Mouse (Mus musculus) retina, postnatal 7 days (tissue): ENCODE results near the gene Ston1.

Experiments used
- DNase-seq: peaks from one replicate; pipeline ENCODE4 v3.0.0-alpha.2; 2012; ENCODE audit warnings: low read depth, low spot score

The Ston1 gene

DNA sequence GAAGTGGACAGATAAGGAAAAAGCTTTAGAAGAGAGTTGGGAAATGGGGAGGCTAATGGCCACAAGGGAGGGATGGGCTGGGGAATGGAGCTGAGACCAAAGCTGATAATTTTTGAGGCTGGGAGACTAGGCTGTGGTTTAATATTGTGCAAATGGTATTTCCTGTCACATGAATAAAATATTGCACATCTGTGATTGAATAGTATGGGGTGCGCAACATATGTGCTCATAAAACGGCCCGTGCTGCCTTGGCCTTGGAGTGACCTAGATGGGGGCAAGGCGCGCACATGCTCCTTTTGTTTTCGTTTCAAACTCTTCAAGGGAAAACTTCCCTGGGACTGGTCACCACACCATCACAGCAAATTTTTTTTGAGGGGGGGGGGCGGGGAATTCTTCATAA lies 28.4 kb downstream of the Ston1 start:
- DNase-seq: no peak

- no peak for DNase-seq
Observed at GRCm38 (mm10) chr17:88626347-88626811, 28.9 kb downstream of the Ston1 start.

GRCm38 (mm10) chr17:88627150-88627549 lies 29.7 kb downstream of the Ston1 start:
- no peak for DNase-seq

DNA sequence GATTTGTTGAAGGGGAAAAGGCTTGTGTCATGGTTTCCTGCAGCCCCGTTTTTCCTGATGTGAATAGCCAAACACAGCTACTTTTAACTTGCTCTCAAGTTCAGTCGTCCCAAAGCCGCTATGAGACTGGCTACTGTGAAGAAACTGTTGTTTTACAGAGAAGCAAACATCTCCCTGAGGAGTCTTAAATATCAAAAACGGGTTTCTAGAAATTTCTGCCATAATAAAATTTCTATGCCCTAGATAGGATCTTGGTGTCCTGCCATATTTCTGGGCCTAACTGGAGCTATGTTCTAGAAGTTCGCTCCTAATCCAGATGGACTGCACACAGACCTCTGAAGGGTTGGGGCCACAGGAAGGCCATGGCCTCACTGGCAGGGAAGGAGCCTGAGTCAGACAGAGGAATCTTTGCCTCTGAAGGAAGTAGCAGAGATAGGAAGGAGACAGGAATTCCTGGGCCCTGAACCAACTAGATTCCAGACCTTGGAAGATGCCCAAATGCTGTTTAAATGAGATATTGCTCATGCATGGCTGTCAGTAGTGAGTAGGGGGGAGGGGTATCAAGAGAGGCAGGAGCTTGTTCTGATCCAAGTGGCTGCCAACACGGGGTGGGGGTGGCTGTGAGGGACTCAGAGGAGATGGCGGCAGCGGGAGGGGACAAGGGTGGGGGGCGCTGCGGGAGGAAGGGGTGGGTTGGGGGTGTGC lies 31.3 kb downstream of the Ston1 start:
- no peak for DNase-seq

DNA sequence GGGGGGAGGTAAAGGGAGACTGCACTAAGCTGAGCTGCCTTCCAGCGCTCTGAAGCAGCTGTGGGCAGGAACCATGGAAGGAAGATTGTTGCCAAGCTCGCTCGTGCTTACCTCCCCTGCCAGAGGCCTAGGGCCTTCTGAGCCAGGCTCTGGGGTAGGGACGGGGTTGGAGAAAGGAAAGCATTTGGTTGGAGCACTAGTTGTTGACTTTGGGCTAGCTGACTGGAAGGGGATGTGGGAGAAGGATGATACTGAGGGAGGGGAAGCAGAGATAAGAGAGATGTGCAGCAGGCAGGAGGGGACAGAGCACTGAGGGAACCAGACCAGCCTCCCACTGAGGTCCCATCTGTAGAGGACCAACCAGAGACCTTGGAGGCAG lies 31.9 kb downstream of the Ston1 start:
- DNase-seq: no peak

- no peak for DNase-seq
Observed at GRCm38 (mm10) chr17:88629931-88630553, 32.6 kb downstream of the Ston1 start.

GRCm38 (mm10) chr17:88630554-88630948 lies 33.1 kb downstream of the Ston1 start:
- DNase-seq: no peak

DNA sequence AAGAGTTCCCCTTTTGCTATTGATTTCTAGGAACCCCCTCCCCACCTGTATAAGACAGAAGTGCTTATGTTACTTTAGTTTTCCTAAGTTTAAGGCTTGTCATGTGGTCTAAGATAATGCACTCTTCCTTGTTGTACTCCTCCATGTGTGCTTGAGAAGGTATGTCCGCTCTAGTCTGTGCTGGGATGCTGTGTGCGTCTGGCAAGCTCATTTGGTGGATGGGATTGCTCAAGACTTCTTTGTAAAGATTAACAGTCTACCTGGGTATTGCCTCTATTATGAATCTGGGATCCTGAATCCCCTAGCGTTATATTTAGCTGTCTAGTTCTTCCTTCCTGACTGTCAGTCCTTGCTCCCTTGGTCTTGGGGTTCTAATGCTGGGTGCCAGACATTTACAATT lies 35.1 kb downstream of the Ston1 start:
- no peak for DNase-seq

DNA sequence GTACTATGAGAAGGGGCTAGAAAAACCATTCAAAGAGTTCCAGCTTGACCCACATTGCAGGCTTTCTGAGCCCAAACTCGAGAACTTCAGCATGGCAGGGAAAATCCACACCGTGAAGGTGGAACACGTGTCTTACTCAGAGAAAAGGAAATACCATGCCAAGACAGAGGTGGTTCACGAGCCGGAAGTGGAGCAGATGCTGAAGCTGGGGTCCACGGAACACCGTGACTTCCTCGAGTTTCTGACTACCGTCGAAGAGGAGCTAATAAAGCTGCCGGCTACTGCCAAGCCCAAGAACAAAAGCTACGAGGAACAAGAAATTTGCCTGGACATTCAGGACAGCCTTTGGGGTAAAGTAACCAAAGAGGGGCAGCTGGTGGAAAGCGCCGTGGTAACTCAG lies 38.6 kb downstream of the Ston1 start:
- DNase-seq: no peak

DNA sequence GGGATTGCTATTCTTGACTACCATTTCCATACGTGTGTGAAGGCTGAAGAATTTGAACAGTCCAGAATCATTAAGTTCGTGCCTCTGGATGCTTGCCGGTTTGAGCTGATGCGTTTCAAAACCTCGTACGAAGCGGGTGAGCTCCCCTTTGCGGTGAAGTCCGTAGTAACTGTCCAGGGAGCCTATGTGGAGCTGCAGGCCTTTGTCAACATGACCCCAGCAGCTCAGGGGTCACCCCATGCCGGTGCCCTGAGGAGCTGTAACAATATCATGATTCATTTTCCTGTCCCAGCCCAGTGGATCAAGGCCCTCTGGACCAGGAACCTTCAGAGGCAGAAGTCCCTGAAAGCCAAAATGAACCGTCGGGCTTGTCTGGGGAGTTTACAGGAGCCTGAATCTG lies 39.1 kb downstream of the Ston1 start:
- DNase-seq: no peak

DNA sequence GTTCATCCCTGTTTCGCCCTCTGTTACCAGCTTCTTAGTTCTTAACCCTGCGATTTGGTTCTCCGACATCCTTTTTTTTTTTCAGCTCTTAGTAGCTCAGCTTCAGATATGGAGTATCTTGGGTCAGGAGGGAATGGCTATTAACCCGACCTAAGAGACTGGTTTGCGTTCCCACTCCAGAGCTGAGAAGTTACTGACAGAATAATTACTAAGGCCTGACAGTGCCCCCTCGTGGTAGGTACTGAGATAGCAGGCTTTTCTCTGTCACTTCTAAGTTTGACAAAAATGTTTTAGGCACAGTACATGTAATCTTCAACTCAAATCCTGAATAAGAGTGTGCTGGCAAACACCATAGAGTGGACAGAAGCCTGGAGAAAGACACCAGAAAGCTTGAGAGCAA lies 43.5 kb downstream of the Ston1 start:
- peak; percentile 27 for DNase-seq

DNA sequence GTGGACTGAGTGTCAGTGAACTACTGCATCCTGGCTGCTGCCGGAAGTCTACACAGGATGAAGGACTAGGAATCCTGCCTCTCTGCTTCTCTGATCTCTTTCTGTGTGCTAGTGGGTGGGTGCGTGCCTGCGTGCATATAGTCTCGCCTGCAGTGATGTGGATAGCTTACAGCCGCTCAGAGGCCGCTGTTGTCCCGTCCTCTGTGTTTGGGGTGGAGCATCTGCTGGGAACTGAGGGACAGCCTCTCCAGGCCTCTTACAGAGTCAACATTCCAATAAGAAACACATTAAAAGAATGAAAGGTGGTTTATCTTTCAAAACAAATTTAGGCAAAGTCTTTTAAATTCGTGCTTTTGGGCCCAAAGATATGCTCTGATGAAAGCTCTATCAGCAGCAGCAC lies 44.4 kb downstream of the Ston1 start:
- no peak for DNase-seq

GRCm38 (mm10) chr17:88644876-88645275 lies 47.4 kb downstream of the Ston1 start:
- no peak for DNase-seq

GRCm38 (mm10) chr17:88645299-88645698 lies 47.8 kb downstream of the Ston1 start:
- no peak for DNase-seq

GRCm38 (mm10) chr17:88647149-88647548 lies 49.7 kb downstream of the Ston1 start:
- DNase-seq: no peak

DNA sequence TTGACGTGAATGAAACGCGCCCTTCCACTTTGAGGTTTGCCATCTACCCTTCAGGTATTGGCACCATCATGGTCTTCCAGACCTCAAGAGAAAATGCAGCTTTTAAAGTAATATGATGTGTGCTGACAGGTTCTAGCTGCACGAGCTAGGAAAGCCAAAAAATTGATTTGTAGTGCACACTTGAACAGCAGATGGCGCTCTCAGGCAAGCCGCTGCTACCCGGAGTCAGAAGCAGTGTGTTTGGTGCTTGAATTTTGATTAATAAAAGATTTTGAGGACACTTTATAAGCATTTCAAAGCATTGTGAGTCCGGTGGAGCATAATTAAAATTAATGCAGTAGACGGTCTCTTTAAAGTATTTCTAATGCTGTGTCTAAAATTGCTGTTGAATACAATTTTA lies 54.5 kb downstream of the Ston1 start:
- DNase-seq: no peak

GRCm38 (mm10) chr17:88652702-88653374 lies 55.4 kb downstream of the Ston1 start:
- peak; percentile 57 for DNase-seq

GRCm38 (mm10) chr17:88653375-88653769 lies 55.9 kb downstream of the Ston1 start:
- no peak for DNase-seq

DNA sequence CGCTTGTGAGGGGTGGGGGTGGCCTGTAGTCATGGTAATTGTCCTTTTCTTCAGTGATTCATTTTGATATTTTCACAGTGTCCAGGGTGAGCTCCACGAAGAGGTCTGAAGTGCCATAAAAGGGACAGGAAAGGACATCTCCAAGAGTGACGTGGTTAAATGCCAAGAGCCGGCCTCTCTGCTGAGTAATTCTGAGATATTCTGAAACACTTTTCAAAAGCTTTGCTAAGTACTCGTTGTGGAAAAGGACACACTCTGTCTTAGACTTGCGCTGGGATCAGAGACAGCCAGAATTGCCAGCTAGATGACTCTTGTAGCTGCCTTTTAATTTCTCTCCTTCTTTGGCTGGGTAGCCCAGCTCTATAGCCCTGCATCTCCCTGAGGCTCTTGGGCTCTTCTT lies 61.0 kb downstream of the Ston1 start:
- DNase-seq: no peak

DNA sequence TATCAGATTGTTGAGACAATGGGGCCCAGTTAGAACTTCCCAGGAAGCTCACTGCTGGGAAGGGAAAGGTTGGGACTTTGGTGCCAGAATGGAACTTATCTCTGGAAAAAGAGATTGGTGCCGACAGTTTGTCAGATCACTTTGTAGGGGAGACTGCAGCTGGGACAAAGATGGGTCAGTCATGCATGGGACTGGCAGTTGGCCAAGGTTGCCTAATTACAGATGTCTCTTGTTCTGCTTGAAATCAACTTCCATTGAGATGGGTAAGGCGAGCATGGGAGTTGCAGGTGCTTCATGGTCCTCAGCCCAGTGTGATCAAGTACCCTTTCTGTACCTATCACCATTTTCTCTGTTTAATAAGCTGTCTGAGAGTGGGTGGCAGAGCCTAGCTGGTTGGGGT lies 68.6 kb downstream of the Ston1 start:
- DNase-seq: no peak

- DNase-seq: no peak
Observed at GRCm38 (mm10) chr17:88668452-88668851, 71.0 kb downstream of the Ston1 start, which contains the start of gene Gtf2a1l. TSS of gene Gtf2a1l (plus strand) at chr17:88668660.

GRCm38 (mm10) chr17:88669921-88670320 lies 72.4 kb downstream of the Ston1 start:
- no peak for DNase-seq

GRCm38 (mm10) chr17:88670800-88671199 lies 73.3 kb downstream of the Ston1 start:
- no peak for DNase-seq
